9 mouse cellular contexts compared by ENCODE assay signal in genomic region chr8:106511065-106511501, GRCm38 (mm10). TPM values are rescaled to one million over a fixed set of nuclear protein-coding genes. Genes with fewer than 3 reads are reported as not detected.
DNase-seq lines count a peak whose midpoint lies in the region; ATAC-seq lines count a peak whose summit lies in the region.
"Had no signal": no experiment of that assay in that cellular context is flagged by ENCODE, and none has a peak within 500 bp of the region (broad histone marks: within the 10 kb centered on the region; RNA-seq: fewer than 3 reads in every experiment).

No protein-coding gene starts in this region.

- peak overlapping the region; percentile 74 for H3K4me2 ChIP-seq in embryonic facial prominence, embryonic 13.5 days
- peak overlapping the region; percentile 82 for H3K4me2 ChIP-seq in intestine, embryonic 16.5 days (ENCODE audit: low read depth, low read length)
- H3K4me2 ChIP-seq in midbrain, embryonic 14.5 days (ENCODE audit: low read length) = peak overlapping the region; percentile 53

- peaks cover 57% of the 10 kb centered on the region for H3K4me1 ChIP-seq in heart, embryonic 10.5 days
- peaks cover 50% of the 10 kb centered on the region for H3K4me1 ChIP-seq in embryonic facial prominence, embryonic 13.5 days
- H3K4me1 ChIP-seq in intestine, embryonic 16.5 days (ENCODE audit: control insufficient read depth, insufficient read depth, low read length) = peaks cover 26% of the 10 kb centered on the region
- H3K4me1 ChIP-seq in midbrain, embryonic 14.5 days (ENCODE audit: control insufficient read depth, insufficient read depth, low read length) = peaks cover 27% of the 10 kb centered on the region

- DNase-seq in heart, embryonic 10.5 days (ENCODE audit: low spot score) = peak; percentile 78
- DNase-seq in heart, postnatal 36 days = no peak
- DNase-seq in midbrain, embryonic 14.5 days = peak; percentile 32
- DNase-seq in spleen, postnatal 36 days (ENCODE audit: low spot score in 2 of 2) = no peak
- no peak for DNase-seq in cerebellum, adult 11 months
- no peak for DNase-seq in gastrocnemius, postnatal 14 days

- 0 out of 2 replicates have a peak, but pooled peaks have one; percentile 5 for ATAC-seq in embryonic facial prominence, embryonic 13.5 days (ENCODE audit: insufficient number of reproducible peaks, insufficient read depth, low FRiP score, low TSS enrichment, low read depth)
- peak; percentile 53 for ATAC-seq in intestine, embryonic 16.5 days
- ATAC-seq in midbrain, embryonic 14.5 days (ENCODE audit: low FRiP score, low TSS enrichment) = no peak; the same call in 1 of the 2 replicates

- peak overlapping the region; percentile 69 for H3K9ac ChIP-seq in embryonic facial prominence, embryonic 13.5 days
- peak overlapping the region; percentile 70 for H3K9ac ChIP-seq in intestine, embryonic 16.5 days (ENCODE audit: low read depth, low read length)
- 0 out of 2 replicates have a peak overlapping the region, but pooled peaks have one; percentile 2 for H3K9ac ChIP-seq in midbrain, embryonic 14.5 days (replicated peaks; ENCODE audit: low read length)

- peaks cover 42% of the 10 kb centered on the region for H3K27me3 ChIP-seq in heart, embryonic 10.5 days (ENCODE audit: insufficient read depth, poor library complexity, severe bottlenecking)
- peaks cover 41% of the 10 kb centered on the region for H3K27me3 ChIP-seq in embryonic facial prominence, embryonic 13.5 days
- no peaks in the 10 kb centered on the region for H3K27me3 ChIP-seq in intestine, embryonic 16.5 days (replicated peaks; ENCODE audit: control insufficient read depth, insufficient read depth, low read length)
- peaks cover 63% of the 10 kb centered on the region for H3K27me3 ChIP-seq in midbrain, embryonic 14.5 days (ENCODE audit: control insufficient read depth, insufficient read depth, low read length)

- WGBS in heart, embryonic 10.5 days = 1% methylated on average over 22 of the region's 22 CpGs
- under 1% methylated on average over 22 of the region's 22 CpGs for WGBS in embryonic facial prominence, embryonic 13.5 days
- WGBS in intestine, embryonic 16.5 days = under 1% methylated on average over 22 of the region's 22 CpGs
- 4% methylated on average over 22 of the region's 22 CpGs for WGBS in midbrain, embryonic 14.5 days

- intact Hi-C loops in heart, postnatal 36 days (cut with DNase I) = no loop called here
- intact Hi-C loops in gastrocnemius, postnatal 14 days (cut with DNase I; ENCODE audit: low total_unique reads) = no loop called here

- peak overlapping the region; percentile 91 for H3K27ac ChIP-seq in heart, embryonic 10.5 days
- peak overlapping the region; percentile 71 for H3K27ac ChIP-seq in embryonic facial prominence, embryonic 13.5 days
- peak overlapping the region; percentile 73 for H3K27ac ChIP-seq in intestine, embryonic 16.5 days (ENCODE audit: low read length)
- H3K27ac ChIP-seq in midbrain, embryonic 14.5 days (replicated peaks; ENCODE audit: low read depth, low read length) = no peak overlapping the region

- no peaks in the 10 kb centered on the region for H3K36me3 ChIP-seq in heart, embryonic 10.5 days
- no peaks in the 10 kb centered on the region for H3K36me3 ChIP-seq in embryonic facial prominence, embryonic 13.5 days
- H3K36me3 ChIP-seq in intestine, embryonic 16.5 days (ENCODE audit: control insufficient read depth, insufficient read depth, low read length) = no peaks in the 10 kb centered on the region
- H3K36me3 ChIP-seq in midbrain, embryonic 14.5 days (ENCODE audit: control insufficient read depth, insufficient read depth, low read length) = no peaks in the 10 kb centered on the region

- H3K9me3 ChIP-seq in heart, embryonic 10.5 days = no peaks in the 10 kb centered on the region
- no peaks in the 10 kb centered on the region for H3K9me3 ChIP-seq in embryonic facial prominence, embryonic 13.5 days
- no peaks in the 10 kb centered on the region for H3K9me3 ChIP-seq in intestine, embryonic 16.5 days (ENCODE audit: control insufficient read depth, low read length)
- H3K9me3 ChIP-seq in midbrain, embryonic 14.5 days (ENCODE audit: control insufficient read depth, low read length) = no peaks in the 10 kb centered on the region

- H3K4me3 ChIP-seq in heart, embryonic 10.5 days = peak overlapping the region; percentile 73
- H3K4me3 ChIP-seq in embryonic facial prominence, embryonic 13.5 days = peak overlapping the region; percentile 53
- H3K4me3 ChIP-seq in intestine, embryonic 16.5 days (ENCODE audit: low read length) = peak overlapping the region; percentile 54
- H3K4me3 ChIP-seq in midbrain, embryonic 14.5 days (replicated peaks; ENCODE audit: low read depth, low read length) = peak overlapping the region; percentile 30

RNA-seq across cellular contexts. Expression of gene Cdh3, which starts 0.4 kb away (rescaled TPM):
- polyA plus RNA-seq in heart, embryonic 10.5 days (2016; fragmentation: Nextera tagmentation; extraction: Ambion mirVana) = 31.2 and 37.7 TPM in 2 replicates
- total RNA-seq in heart, postnatal 36 days (2021) = 1 to 10 TPM in 1 of 2 experiments, under 1 TPM in 1; 0.81 to 1.2 TPM
- polyA plus RNA-seq in embryonic facial prominence, embryonic 13.5 days (2015; fragmentation: Nextera tagmentation; extraction: Ambion mirVana) = 21.5 and 22.3 TPM in 2 replicates
- 11.5 and 12.5 TPM in 2 replicates for polyA plus RNA-seq in intestine, embryonic 16.5 days (2015; fragmentation: Nextera tagmentation; extraction: Ambion mirVana)
- polyA plus RNA-seq in midbrain, embryonic 14.5 days (2014; fragmentation: Nextera tagmentation; extraction: Ambion mirVana) = 0.22 and 0.23 TPM in 2 replicates
- under 1 TPM; 0.16 to 0.29 TPM for total RNA-seq in gastrocnemius, postnatal 14 days (2021)
- polyA plus RNA-seq: erythroblast, embryonic 14.5 days had no signal

RNA-seq across cellular contexts. Expression of gene 6030452D12Rik, which starts 10.8 kb away (rescaled TPM):
- not detected in 2 replicates for polyA plus RNA-seq in heart, embryonic 10.5 days (2016; fragmentation: Nextera tagmentation; extraction: Ambion mirVana)
- total RNA-seq in heart, postnatal 36 days (2021) = not detected
- polyA plus RNA-seq in embryonic facial prominence, embryonic 13.5 days (2015; fragmentation: Nextera tagmentation; extraction: Ambion mirVana) = not detected in 2 replicates
- polyA plus RNA-seq in intestine, embryonic 16.5 days (2015; fragmentation: Nextera tagmentation; extraction: Ambion mirVana) = not detected in 2 replicates
- polyA plus RNA-seq in midbrain, embryonic 14.5 days (2014; fragmentation: Nextera tagmentation; extraction: Ambion mirVana) = not detected in 2 replicates
- not detected for total RNA-seq in gastrocnemius, postnatal 14 days (2021)
- polyA plus RNA-seq: erythroblast, embryonic 14.5 days had no signal

Comparison
In these comparisons a context has a peak if more than half of its experiments do, and no peak if none do; other contexts are left out.
1. DNase-seq: peak in heart, embryonic 10.5 days (single experiment) and midbrain, embryonic 14.5 days (single experiment); none in heart, postnatal 36 days (0 of 2), spleen, postnatal 36 days (0 of 2), cerebellum, adult 11 months (single experiment) and gastrocnemius, postnatal 14 days (single experiment).
2. H3K9ac ChIP-seq: peak in every context shown above with its lines; median percentile 70 in intestine, embryonic 16.5 days; 69 in embryonic facial prominence, embryonic 13.5 days; 2 in midbrain, embryonic 14.5 days.
3. RNA of gene Cdh3, which starts 0.4 kb away (polyA plus RNA-seq): 31.2 to 37.7 TPM in heart, embryonic 10.5 days, 21.5 to 22.3 TPM in embryonic facial prominence, embryonic 13.5 days and 11.5 to 12.5 TPM in intestine, embryonic 16.5 days; 0.22 to 0.23 TPM in midbrain, embryonic 14.5 days; every median in the first group is over 10 times any median in the second.
4. Peak in every context shown above with its lines, with median percentiles within 50 percentile points of each other: H3K4me3 ChIP-seq and H3K4me2 ChIP-seq.